In genomic region chr4:43398829-43399331, GRCm38 (mm10) we compare ENCODE assay signal across 9 mouse cellular contexts. TPM values are rescaled to one million over a fixed set of nuclear protein-coding genes. Genes with fewer than 3 reads are reported as not detected.
DNase-seq lines count a peak whose midpoint lies in the region; ATAC-seq and TF ChIP-seq lines count a peak whose summit lies in the region.
"Had no signal": no experiment of that assay in that cellular context is flagged by ENCODE, and none has a peak within 500 bp of the region (broad histone marks: within the 10 kb centered on the region; RNA-seq: fewer than 3 reads in every experiment).

No protein-coding gene starts in this region.

- no peak for TF ChIP-seq CTCF in cerebellum, adult 2 months (IDR thresholded peaks at IDR 0.05; ENCODE audit: borderline replicate concordance, insufficient read depth, low read depth, low read length)
- TF ChIP-seq CTCF in lung, postnatal 0 days (IDR thresholded peaks at IDR 0.05) = no peak
- no peak for TF ChIP-seq CTCF in stomach, postnatal 0 days (IDR thresholded peaks at IDR 0.05; ENCODE audit: low read depth)

- H3K27ac ChIP-seq in cerebellum, adult 2 months (ENCODE audit: insufficient read depth, low read length) = peak overlapping the region; percentile 62
- H3K27ac ChIP-seq in hindbrain, embryonic 15.5 days (replicated peaks) = peak overlapping the region; percentile 1
- H3K27ac ChIP-seq in lung, postnatal 0 days (ENCODE audit: low read length) = peak overlapping the region; percentile 98
- H3K27ac ChIP-seq in stomach, postnatal 0 days (replicated peaks) = peak overlapping the region; percentile 82

- no peaks in the 10 kb centered on the region for H3K9me3 ChIP-seq in hindbrain, embryonic 15.5 days
- no peaks in the 10 kb centered on the region for H3K9me3 ChIP-seq in lung, postnatal 0 days (ENCODE audit: low read length)
- no peaks in the 10 kb centered on the region for H3K9me3 ChIP-seq in stomach, postnatal 0 days (ENCODE audit: control insufficient read depth, low read length)

- WGBS in cerebellum, adult 2 months = 35% methylated on average over 17 of the region's 17 CpGs
- WGBS in hindbrain, embryonic 15.5 days = 45% methylated on average over 17 of the region's 17 CpGs
- WGBS in lung, postnatal 0 days = 11% methylated on average over 17 of the region's 17 CpGs
- WGBS in stomach, postnatal 0 days = 30% methylated on average over 17 of the region's 17 CpGs

- H3K4me2 ChIP-seq in hindbrain, embryonic 15.5 days = peak overlapping the region; percentile 9
- H3K4me2 ChIP-seq in lung, postnatal 0 days (replicated peaks; ENCODE audit: low read depth, low read length) = peak overlapping the region; percentile 44
- peak overlapping the region; percentile 15; the same call in 1 of the 2 replicates for H3K4me2 ChIP-seq in stomach, postnatal 0 days (replicated peaks; ENCODE audit: low read depth)

- H3K27me3 ChIP-seq in cerebellum, adult 2 months (ENCODE audit: control insufficient read depth, insufficient read depth, low read length) = no peaks in the 10 kb centered on the region
- no peaks in the 10 kb centered on the region for H3K27me3 ChIP-seq in hindbrain, embryonic 15.5 days
- H3K27me3 ChIP-seq in lung, postnatal 0 days (replicated peaks; ENCODE audit: insufficient read depth, low read length) = no peaks in the 10 kb centered on the region
- H3K27me3 ChIP-seq in stomach, postnatal 0 days (ENCODE audit: control insufficient read depth, insufficient read depth, low read length) = no peaks in the 10 kb centered on the region

- ATAC-seq in hindbrain, embryonic 15.5 days (ENCODE audit: low FRiP score, low read depth) = peak; percentile 55; the same call in 1 of the 2 replicates
- ATAC-seq in lung, postnatal 0 days = peak; percentile 71
- peak; percentile 69 for ATAC-seq in stomach, postnatal 0 days (ENCODE audit: low FRiP score, low TSS enrichment)
- ATAC-seq in megakaryocyte progenitor cell, adult 5-6 weeks (replicated peaks; ENCODE audit: poor library complexity) = no peak

- H3K4me1 ChIP-seq in cerebellum, adult 2 months (ENCODE audit: control insufficient read depth, insufficient read depth, low read length) = peaks cover 31% of the 10 kb centered on the region
- peaks cover 27% of the 10 kb centered on the region for H3K4me1 ChIP-seq in hindbrain, embryonic 15.5 days (replicated peaks)
- peaks cover 71% of the 10 kb centered on the region for H3K4me1 ChIP-seq in lung, postnatal 0 days (ENCODE audit: insufficient read depth, low read depth, low read length)
- peaks cover 31% of the 10 kb centered on the region for H3K4me1 ChIP-seq in stomach, postnatal 0 days (replicated peaks; ENCODE audit: control insufficient read depth, insufficient read depth)

- H3K9ac ChIP-seq in hindbrain, embryonic 15.5 days = no peak overlapping the region
- peak overlapping the region; percentile 16; the same call in 1 of the 2 replicates for H3K9ac ChIP-seq in lung, postnatal 0 days (replicated peaks; ENCODE audit: low read depth)
- peak overlapping the region; percentile 31 for H3K9ac ChIP-seq in stomach, postnatal 0 days (ENCODE audit: low read length)

- TF ChIP-seq POLR2A in cerebellum, adult 2 months (IDR thresholded peaks at IDR 0.05; ENCODE audit: borderline replicate concordance, insufficient read depth, low read length) = no peak

- no peaks in the 10 kb centered on the region for H3K36me3 ChIP-seq in hindbrain, embryonic 15.5 days
- no peaks in the 10 kb centered on the region for H3K36me3 ChIP-seq in lung, postnatal 0 days (ENCODE audit: insufficient read depth, low read length)
- H3K36me3 ChIP-seq in stomach, postnatal 0 days (ENCODE audit: control insufficient read depth, insufficient read depth, low read length) = no peaks in the 10 kb centered on the region

- peak; percentile 99 for TF ChIP-seq EP300 in lung, postnatal 0 days (IDR thresholded peaks at IDR 0.05)
- TF ChIP-seq EP300 in stomach, postnatal 0 days (optimal IDR thresholded peaks at IDR 0.05) = no peak

- peak in 1 of 2 experiments; percentile 36 for DNase-seq in cerebellum, adult 2 months
- DNase-seq in cerebellum, adult 9-10 months = no peak
- DNase-seq in ZHBTc4 (ENCODE audit: low read depth, low spot score) = peak; percentile 88
- peak; percentile 24 for DNase-seq in forelimb bud, embryonic 11.5 days (ENCODE audit: low read depth, low spot score)
- DNase-seq in lung, postnatal 0 days (ENCODE audit: low spot score) = peak; percentile 97
- DNase-seq in stomach, postnatal 0 days (ENCODE audit: low spot score) = peak; percentile 55

- H3K4me3 ChIP-seq in cerebellum, adult 2 months (replicated peaks; ENCODE audit: insufficient read depth, low read depth, low read length) = no peak overlapping the region
- no peak overlapping the region for H3K4me3 ChIP-seq in hindbrain, embryonic 15.5 days
- 0 out of 2 replicates have a peak overlapping the region, but pooled peaks have one; percentile 5 for H3K4me3 ChIP-seq in lung, postnatal 0 days (ENCODE audit: low read depth, low read length)
- no peak overlapping the region for H3K4me3 ChIP-seq in stomach, postnatal 0 days (ENCODE audit: low read depth, low read length)

RNA-seq across cellular contexts. Expression of gene Rusc2, which starts 17.1 kb away (rescaled TPM):
- 63.0 and 65.8 TPM in 2 replicates for polyA plus RNA-seq in cerebellum, adult 2 months (2012; rRNA removed)
- polyA plus RNA-seq in hindbrain, embryonic 15.5 days (2015; fragmentation: Nextera tagmentation; extraction: Ambion mirVana) = 88.8 and 99.5 TPM in 2 replicates
- polyA plus RNA-seq in lung, postnatal 0 days (2015; fragmentation: Nextera tagmentation; extraction: Ambion mirVana) = 22.2 and 23.4 TPM in 2 replicates
- 10.7 and 11.5 TPM in 2 replicates for polyA plus RNA-seq in stomach, postnatal 0 days (2015; fragmentation: Nextera tagmentation; extraction: Ambion mirVana)
- 0.32 and 0.44 TPM in 2 replicates for total RNA-seq in megakaryocyte progenitor cell, adult 5-6 weeks (2015)
- total RNA-seq in megakaryocyte progenitor cell, adult 5-6 weeks (2017) = 0.61 and 0.71 TPM in 2 replicates

RNA-seq across cellular contexts. Expression of gene Fam166b, which starts 30.1 kb away (rescaled TPM):
- polyA plus RNA-seq in cerebellum, adult 2 months (2012; rRNA removed) = 0.87 and 2.0 TPM in 2 replicates
- 0.79 and 1.5 TPM in 2 replicates for polyA plus RNA-seq in hindbrain, embryonic 15.5 days (2015; fragmentation: Nextera tagmentation; extraction: Ambion mirVana)
- 4.6 and 6.8 TPM in 2 replicates for polyA plus RNA-seq in lung, postnatal 0 days (2015; fragmentation: Nextera tagmentation; extraction: Ambion mirVana)
- 0.12 and 0.27 TPM in 2 replicates for polyA plus RNA-seq in stomach, postnatal 0 days (2015; fragmentation: Nextera tagmentation; extraction: Ambion mirVana)
- total RNA-seq in megakaryocyte progenitor cell, adult 5-6 weeks (2015) = not detected in 2 replicates
- total RNA-seq in megakaryocyte progenitor cell, adult 5-6 weeks (2017) = not detected in 2 replicates
- total RNA-seq: neutrophil, adult 5-6 weeks had no signal

RNA-seq across cellular contexts. Expression of gene Tesk1, which starts 42.9 kb away (rescaled TPM):
- 51.2 and 56.3 TPM in 2 replicates for polyA plus RNA-seq in cerebellum, adult 2 months (2012; rRNA removed)
- 16.2 and 16.8 TPM in 2 replicates for polyA plus RNA-seq in hindbrain, embryonic 15.5 days (2015; fragmentation: Nextera tagmentation; extraction: Ambion mirVana)
- polyA plus RNA-seq in lung, postnatal 0 days (2015; fragmentation: Nextera tagmentation; extraction: Ambion mirVana) = 7.3 and 8.0 TPM in 2 replicates
- polyA plus RNA-seq in stomach, postnatal 0 days (2015; fragmentation: Nextera tagmentation; extraction: Ambion mirVana) = 4.7 TPM in 2 replicates
- total RNA-seq in megakaryocyte progenitor cell, adult 5-6 weeks (2015) = 5.2 and 6.3 TPM in 2 replicates
- total RNA-seq in megakaryocyte progenitor cell, adult 5-6 weeks (2017) = 5.7 and 5.9 TPM in 2 replicates

RNA-seq across cellular contexts. Expression of gene Cd72, which starts 55.5 kb away (rescaled TPM):
- 0.74 and 0.84 TPM in 2 replicates for polyA plus RNA-seq in cerebellum, adult 2 months (2012; rRNA removed)
- polyA plus RNA-seq in hindbrain, embryonic 15.5 days (2015; fragmentation: Nextera tagmentation; extraction: Ambion mirVana) = 5.3 and 5.7 TPM in 2 replicates
- polyA plus RNA-seq in lung, postnatal 0 days (2015; fragmentation: Nextera tagmentation; extraction: Ambion mirVana) = 2.7 and 3.1 TPM in 2 replicates
- 2.8 and 3.2 TPM in 2 replicates for polyA plus RNA-seq in stomach, postnatal 0 days (2015; fragmentation: Nextera tagmentation; extraction: Ambion mirVana)
- total RNA-seq in megakaryocyte progenitor cell, adult 5-6 weeks (2015) = 2.2 and 6.3 TPM in 2 replicates
- total RNA-seq in megakaryocyte progenitor cell, adult 5-6 weeks (2017) = 8.2 and 8.7 TPM in 2 replicates

Comparison
In these comparisons a context has a peak if more than half of its experiments do, and no peak if none do; other contexts are left out.
1. H3K27ac ChIP-seq: peak in every context shown above with its lines; median percentile 98 in lung, postnatal 0 days; 82 in stomach, postnatal 0 days; 62 in cerebellum, adult 2 months; 1 in hindbrain, embryonic 15.5 days.